Mouse (Mus musculus) gastrocnemius, adult 2 months (tissue): ENCODE results near the gene Bank1. TPM values are rescaled to one million over a fixed set of nuclear protein-coding genes. Genes with fewer than 3 reads are reported as not detected.

Experiments used
- DNase-seq: peaks from one replicate; pipeline ENCODE4 v3.0.0; 2022
- H3K27ac ChIP-seq: fragments of 200-600 bp; 2 replicates; pipeline ENCODE4 v1.8.1; 2022; ENCODE audit warnings: mild to moderate bottlenecking
- H3K4me3 ChIP-seq: fragments of 200-600 bp; 2 replicates; pipeline ENCODE4 v1.8.1; 2022; ENCODE audit warnings: mild to moderate bottlenecking, moderate library complexity
- CTCF ChIP-seq: fragments of 200-600 bp; IDR thresholded peaks from 2 replicates; pipeline ENCODE4 v1.8.1; 2022; ENCODE audit warnings: antibody characterized with exemption, mild to moderate bottlenecking, moderate library complexity
- intact Hi-C: fragments of 180-260 bp; cut with DNase I; formaldehyde crosslinking; loops from one replicate; pipeline ENCODE4 v1.15.1; 2025
- total RNA-seq, 2 experiments: library from RNA; stranded (reverse); gene quantifications; 2 replicates each; pipeline ENCODE4 v1.2.3; 2021

The Bank1 gene
- total RNA-seq, 2 experiments from 2014 or later = 0.20 to 0.22 TPM

GRCm38 (mm10) chr3:136070394-136070793, 255.5 kb downstream of the Bank1 start:
- intact Hi-C loops = no loop called here
- Histone ChIP-seq H3K4me3 (no peak overlapping the region), H3K27ac (no peak overlapping the region)
- no peak for DNase-seq
- no peak for TF ChIP-seq CTCF

- H3K27ac ChIP-seq = no peak overlapping the region
- intact Hi-C loops = no loop called here
- H3K4me3 ChIP-seq = no peak overlapping the region
- TF ChIP-seq CTCF = no peak
- DNase-seq = no peak
These were observed 264.0 kb downstream of the Bank1 start for GRCm38 (mm10) chr3:136061907-136062306.

- intact Hi-C loops = no loop called here
- no peak for DNase-seq
- Histone ChIP-seq H3K27ac (no peak overlapping the region), H3K4me3 (no peak overlapping the region)
- TF ChIP-seq CTCF = no peak
These were observed 275.2 kb downstream of the Bank1 start for GRCm38 (mm10) chr3:136050635-136051034.

GRCm38 (mm10) chr3:136050215-136050614, 275.7 kb downstream of the Bank1 start:
- DNase-seq = no peak
- TF ChIP-seq CTCF = no peak
- Histone ChIP-seq H3K4me3 (no peak overlapping the region), H3K27ac (no peak overlapping the region)
- intact Hi-C loops = no loop called here

- no peak for TF ChIP-seq CTCF
- Histone ChIP-seq H3K4me3 (no peak overlapping the region), H3K27ac (no peak overlapping the region)
- intact Hi-C loops = no loop called here
- DNase-seq = no peak
These were observed 277.8 kb downstream of the Bank1 start for GRCm38 (mm10) chr3:136048026-136048425.

- intact Hi-C loops = no loop called here
- Histone ChIP-seq H3K4me3 (no peak overlapping the region), H3K27ac (no peak overlapping the region)
- TF ChIP-seq CTCF = no peak
- no peak for DNase-seq
These were observed 280.5 kb downstream of the Bank1 start for GRCm38 (mm10) chr3:136045381-136045780.

- intact Hi-C loops = no loop called here
- TF ChIP-seq CTCF = no peak
- Histone ChIP-seq H3K27ac (no peak overlapping the region), H3K4me3 (no peak overlapping the region)
- no peak for DNase-seq
These were observed 285.8 kb downstream of the Bank1 start for GRCm38 (mm10) chr3:136040041-136040440.

- TF ChIP-seq CTCF = no peak
- Histone ChIP-seq H3K27ac (no peak overlapping the region), H3K4me3 (no peak overlapping the region)
- DNase-seq = no peak
- intact Hi-C loops = no loop called here
These were observed 286.4 kb downstream of the Bank1 start for GRCm38 (mm10) chr3:136039446-136039845.

GRCm38 (mm10) chr3:136037254-136037653, 288.6 kb downstream of the Bank1 start:
- H3K27ac ChIP-seq = no peak overlapping the region
- no peak for DNase-seq
- intact Hi-C loops = no loop called here
- no peak overlapping the region for H3K4me3 ChIP-seq
- TF ChIP-seq CTCF = no peak

GRCm38 (mm10) chr3:136035784-136036183, 290.1 kb downstream of the Bank1 start:
- no peak for DNase-seq
- intact Hi-C loops = no loop called here
- no peak overlapping the region for H3K4me3 ChIP-seq
- no peak overlapping the region for H3K27ac ChIP-seq
- no peak for TF ChIP-seq CTCF

GRCm38 (mm10) chr3:136024876-136025275, 301.0 kb downstream of the Bank1 start:
- Histone ChIP-seq H3K4me3 (no peak overlapping the region), H3K27ac (no peak overlapping the region)
- TF ChIP-seq CTCF = no peak
- no peak for DNase-seq
- intact Hi-C loops = no loop called here

- no peak overlapping the region for H3K4me3 ChIP-seq
- intact Hi-C loops = no loop called here
- TF ChIP-seq CTCF = no peak
- no peak overlapping the region for H3K27ac ChIP-seq
- no peak for DNase-seq
These were observed 308.3 kb downstream of the Bank1 start for GRCm38 (mm10) chr3:136017517-136017916.

GRCm38 (mm10) chr3:136010616-136011015, 315.2 kb downstream of the Bank1 start:
- H3K4me3 ChIP-seq = no peak overlapping the region
- DNase-seq = no peak
- intact Hi-C loops = no loop called here
- no peak for TF ChIP-seq CTCF
- no peak overlapping the region for H3K27ac ChIP-seq

- no peak for DNase-seq
- no peak overlapping the region; the same call in 1 of the 2 replicates for H3K4me3 ChIP-seq
- intact Hi-C loops = no loop called here
- TF ChIP-seq CTCF = no peak
- no peak overlapping the region for H3K27ac ChIP-seq
These were observed 318.0 kb downstream of the Bank1 start for GRCm38 (mm10) chr3:136007846-136008245.
